Mouse (Mus musculus) liver, embryonic 11.5 days (tissue): ENCODE results near the gene Ppil3. TPM values are rescaled to one million over a fixed set of nuclear protein-coding genes. Genes with fewer than 3 reads are reported as not detected.

ENCODE experiments used
- ATAC-seq: fragments of 200-750 bp; cut with Nextera tagmentation; replicated peaks from 2 replicates; pipeline ENCODE4 v1.8.0; 2017; ENCODE audit warnings: moderate number of reproducible peaks, mild to moderate bottlenecking, moderate TSS enrichment, moderate library complexity; ENCODE audit not compliant: low FRiP score
- DNase-seq: peaks from one replicate; pipeline ENCODE4 v3.0.0-alpha.2; 2017; ENCODE audit warnings: low spot score
- H3K27ac ChIP-seq: fragments of 300-500 bp; sonication (generic); 2 replicates; pipeline ENCODE4 v1.5.1; 2014; ENCODE audit warnings: mild to moderate bottlenecking, low read depth, low read length, control low read depth
- H3K27me3 ChIP-seq: fragments of 300-500 bp; sonication (generic); replicated peaks from 2 replicates; pipeline ENCODE4 v1.6.1; 2014; ENCODE audit warnings: low read length, mixed read lengths; ENCODE audit not compliant: control insufficient read depth, insufficient read depth
- H3K36me3 ChIP-seq: fragments of 300-500 bp; sonication (generic); 2 replicates; pipeline ENCODE4 v1.6.1; 2014; ENCODE audit warnings: mild to moderate bottlenecking, low read length, moderate library complexity, mixed read lengths; ENCODE audit not compliant: control insufficient read depth, insufficient read depth
- H3K4me1 ChIP-seq: fragments of 300-500 bp; sonication (generic); replicated peaks from 2 replicates; pipeline ENCODE4 v1.6.1; 2014; ENCODE audit warnings: low read length, mixed read lengths; ENCODE audit not compliant: control insufficient read depth, insufficient read depth
- H3K4me2 ChIP-seq: fragments of 300-500 bp; sonication (generic); 2 replicates; pipeline ENCODE4 v1.6.1; 2014; ENCODE audit warnings: mild to moderate bottlenecking, control low read depth, moderate library complexity
- H3K4me3 ChIP-seq: fragments of 300-500 bp; sonication (generic); 2 replicates; pipeline ENCODE4 v1.5.1; 2014; ENCODE audit warnings: low read depth, low read length, control low read depth
- H3K9ac ChIP-seq: fragments of 300-500 bp; sonication (generic); 2 replicates; pipeline ENCODE4 v1.6.1; 2014; ENCODE audit warnings: low read depth, low read length, control low read depth
- H3K9me3 ChIP-seq: fragments of 300-500 bp; sonication (generic); 2 replicates; pipeline ENCODE4 v1.6.1; 2016; ENCODE audit warnings: low read length, inconsistent platforms, mixed read lengths; ENCODE audit not compliant: control insufficient read depth
- WGBS: fragments of 180-500 bp; shearing (Covaris S2); extraction: QIAGEN DNeasy Blood & Tissue Kit; methylation state at CpG from one replicate; pipeline ENCODE4 v1.1.7; 2014; 5-methylcytosine and 5-hydroxymethylcytosine counted together
- polyA plus RNA-seq: library from polyadenylated mRNA; unstranded; fragments of >200 nt; fragmentation: Nextera tagmentation; extraction: Ambion mirVana; gene quantifications from 2 replicates; pipeline ENCODE4 v1.2.1, GENCODE M21; 2014

Ppil3 gene
- polyA plus RNA-seq, 1 experiment from 2014 or later = 62.8 TPM

GRCm38 (mm10) chr1:58403745-58404144 is 41.5 kb downstream of the Ppil3 start:
- no peaks in the 10 kb centered on the region for H3K9me3 ChIP-seq
- no peaks in the 10 kb centered on the region for H3K27me3 ChIP-seq
- no peak overlapping the region for H3K4me2 ChIP-seq
- WGBS = 90% methylated on average over 5 of the region's 5 CpGs
- no peak overlapping the region for H3K4me3 ChIP-seq
- H3K27ac ChIP-seq = no peak overlapping the region
- DNase-seq = no peak
- H3K4me1 ChIP-seq = no peaks in the 10 kb centered on the region
- H3K36me3 ChIP-seq = peaks cover 43% of the 10 kb centered on the region
- no peak overlapping the region for H3K9ac ChIP-seq
- ATAC-seq = no peak

- peak; percentile 71; the same call in 1 of the 2 replicates for ATAC-seq
Measured at GRCm38 (mm10) chr1:58401396-58401795, 43.9 kb downstream of the Ppil3 start.

GRCm38 (mm10) chr1:58397731-58398130 is 47.6 kb downstream of the Ppil3 start:
- 94% methylated on average over 6 of the region's 6 CpGs for WGBS

More at GRCm38 (mm10) chr1:58401396-58401795, 43.9 kb downstream of the Ppil3 start:
- 87% methylated on average over 6 of the region's 6 CpGs for WGBS
- no peak overlapping the region for H3K27ac ChIP-seq
- no peak overlapping the region for H3K9ac ChIP-seq
- no peaks in the 10 kb centered on the region for H3K4me1 ChIP-seq
- H3K4me2 ChIP-seq = no peak overlapping the region
- H3K9me3 ChIP-seq = no peaks in the 10 kb centered on the region
- no peaks in the 10 kb centered on the region for H3K27me3 ChIP-seq
- DNase-seq = no peak
- no peak overlapping the region for H3K4me3 ChIP-seq
- peaks cover 60% of the 10 kb centered on the region for H3K36me3 ChIP-seq

GRCm38 (mm10) chr1:58396179-58396578 is 49.1 kb downstream of the Ppil3 start:
- Histone ChIP-seq H3K36me3 (peaks cover 46% of the 10 kb centered on the region), H3K4me2 (no peak overlapping the region)

More at GRCm38 (mm10) chr1:58397731-58398130, 47.6 kb downstream of the Ppil3 start:
- Histone ChIP-seq H3K9ac (no peak overlapping the region), H3K4me3 (no peak overlapping the region), H3K27me3 (no peaks in the 10 kb centered on the region), H3K4me1 (0 out of 2 replicates have a peak, but pooled peaks cover 2% of the 10 kb centered on the region), H3K27ac (no peak overlapping the region), H3K4me2 (no peak overlapping the region), H3K36me3 (peaks cover 59% of the 10 kb centered on the region), H3K9me3 (no peaks in the 10 kb centered on the region)
- DNase-seq = no peak
- ATAC-seq = no peak

GRCm38 (mm10) chr1:58395341-58395740 is 49.9 kb downstream of the Ppil3 start:
- H3K36me3 ChIP-seq = peaks cover 40% of the 10 kb centered on the region
- WGBS = 88% methylated on average over 3 of the region's 3 CpGs

More at GRCm38 (mm10) chr1:58396179-58396578, 49.1 kb downstream of the Ppil3 start:
- Histone ChIP-seq H3K4me3 (no peak overlapping the region), H3K27ac (no peak overlapping the region), H3K4me1 (peaks cover 7% of the 10 kb centered on the region; the same call in 1 of the 2 replicates), H3K27me3 (no peaks in the 10 kb centered on the region), H3K9ac (no peak overlapping the region), H3K9me3 (no peaks in the 10 kb centered on the region)
- no peak for DNase-seq
- 97% methylated on average over 1 of the region's 1 CpGs for WGBS
- no peak for ATAC-seq

GRCm38 (mm10) chr1:58393284-58394195 is 51.7 kb downstream of the Ppil3 start:
- WGBS = 1% methylated on average over 66 of the region's 90 CpGs
- peak; percentile 64 for DNase-seq
- Histone ChIP-seq H3K4me2 (peak overlapping the region; percentile 79), H3K9ac (peak overlapping the region; percentile 96), H3K9me3 (no peaks in the 10 kb centered on the region), H3K27ac (peak overlapping the region; percentile 98), H3K4me1 (peaks cover 7% of the 10 kb centered on the region; the same call in 1 of the 2 replicates), H3K27me3 (no peaks in the 10 kb centered on the region), H3K4me3 (peak overlapping the region; percentile 96), H3K36me3 (peaks cover 30% of the 10 kb centered on the region)
- ATAC-seq = peak; percentile 53

More at GRCm38 (mm10) chr1:58395341-58395740, 49.9 kb downstream of the Ppil3 start:
- Histone ChIP-seq H3K27ac (no peak overlapping the region), H3K27me3 (no peaks in the 10 kb centered on the region), H3K4me1 (peaks cover 7% of the 10 kb centered on the region; the same call in 1 of the 2 replicates), H3K4me3 (no peak overlapping the region), H3K4me2 (no peak overlapping the region), H3K9me3 (no peaks in the 10 kb centered on the region), H3K9ac (no peak overlapping the region)
- DNase-seq (no peak), ATAC-seq (no peak)

GRCm38 (mm10) chr1:58392652-58393283 is 52.5 kb downstream of the Ppil3 start, which contains the start of gene Bzw1:
Bzw1 (plus strand) TSS chr1:58392898.
- Histone ChIP-seq H3K36me3 (peaks cover 25% of the 10 kb centered on the region), H3K9ac (peak within 1 kb of the TSS; percentile 96), H3K4me2 (peak within 1 kb of the TSS; percentile 79), H3K27me3 (no peaks in the 10 kb centered on the region), H3K27ac (peak within 1 kb of the TSS; percentile 98), H3K4me3 (peak within 1 kb of the TSS; percentile 96), H3K9me3 (no peaks in the 10 kb centered on the region), H3K4me1 (peaks cover 7% of the 10 kb centered on the region; the same call in 1 of the 2 replicates)
- ATAC-seq = peak; percentile 96
- peak; percentile 96 for DNase-seq
- WGBS = under 1% methylated on average over 59 of the region's 61 CpGs

GRCm38 (mm10) chr1:58392268-58392651 is 53.0 kb downstream of the Ppil3 start:
- ATAC-seq (no peak; the same call in 1 of the 2 replicates), DNase-seq (no peak)
- H3K36me3 ChIP-seq = peaks cover 23% of the 10 kb centered on the region
- H3K27ac ChIP-seq = peak overlapping the region; percentile 98
- peak overlapping the region; percentile 96 for H3K9ac ChIP-seq
- no peaks in the 10 kb centered on the region for H3K9me3 ChIP-seq
- peak overlapping the region; percentile 96 for H3K4me3 ChIP-seq
- no peaks in the 10 kb centered on the region for H3K27me3 ChIP-seq
- H3K4me1 ChIP-seq = peaks cover 7% of the 10 kb centered on the region; the same call in 1 of the 2 replicates
- WGBS = 0% methylated on average over 16 of the region's 16 CpGs
- peak overlapping the region; percentile 79 for H3K4me2 ChIP-seq
